Mouse (Mus musculus) liver, embryonic 14.5 days (tissue): ENCODE measurements around the gene Rnd2.

Experiments
- CTCF ChIP-seq: IDR thresholded peaks from 2 replicates; pipeline ENCODE4 v1.5.1; 2016; ENCODE audit warnings: antibody characterized with exemption, low read depth, control low read depth
- EP300 ChIP-seq: IDR thresholded peaks from 2 replicates; pipeline ENCODE4 v1.6.1; 2016; ENCODE audit warnings: antibody characterized with exemption, low read depth

DNA sequence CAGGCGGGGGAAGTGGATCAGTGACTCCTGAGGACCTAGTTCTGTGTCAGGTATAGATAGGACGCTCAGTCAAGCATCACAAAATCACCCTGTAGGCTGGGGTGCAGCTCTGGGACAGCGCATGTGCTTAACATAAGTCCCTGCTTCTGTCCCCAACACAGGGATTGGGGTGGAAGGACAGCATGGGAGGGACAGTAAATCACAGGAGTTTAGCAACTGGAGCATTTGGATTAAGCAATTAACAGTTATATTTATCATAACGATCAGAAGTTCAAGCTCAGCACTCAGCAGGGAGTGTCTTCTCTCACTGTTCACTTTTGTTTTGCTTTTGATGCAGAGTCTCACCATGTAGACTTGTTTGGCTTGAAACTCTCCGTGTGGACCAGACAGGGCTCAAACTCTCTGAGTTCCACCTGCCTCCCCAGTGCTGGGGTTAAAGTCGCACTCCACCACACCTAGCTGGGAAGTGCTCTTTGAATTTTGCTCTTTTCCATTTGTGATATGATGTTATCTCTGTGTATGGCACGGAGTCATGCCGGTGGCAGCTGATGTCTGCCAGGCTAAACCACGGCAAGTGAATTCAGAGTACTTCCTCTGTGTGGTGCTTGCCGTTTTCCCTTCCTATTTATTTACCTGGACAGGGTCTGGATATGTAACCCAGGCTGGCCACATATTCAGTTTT is 12.6 kb upstream of the Rnd2 start:
- no peak for TF ChIP-seq CTCF
- TF ChIP-seq EP300 = no peak
